Mouse (Mus musculus) urinary bladder, adult 18-20 months (tissue): ENCODE measurements around the gene Ppp1r12b.
A peak's percentile ranks its signal among the peaks of the same experiment; 100 is the strongest.

ENCODE experiments used
- DNase-seq, 2 experiments: peaks; one replicate each; pipeline ENCODE4 v3.0.0; 2022; ENCODE audit warnings: low spot score in 2 of 2, mixed read lengths in 2 of 2

The Ppp1r12b gene

DNA sequence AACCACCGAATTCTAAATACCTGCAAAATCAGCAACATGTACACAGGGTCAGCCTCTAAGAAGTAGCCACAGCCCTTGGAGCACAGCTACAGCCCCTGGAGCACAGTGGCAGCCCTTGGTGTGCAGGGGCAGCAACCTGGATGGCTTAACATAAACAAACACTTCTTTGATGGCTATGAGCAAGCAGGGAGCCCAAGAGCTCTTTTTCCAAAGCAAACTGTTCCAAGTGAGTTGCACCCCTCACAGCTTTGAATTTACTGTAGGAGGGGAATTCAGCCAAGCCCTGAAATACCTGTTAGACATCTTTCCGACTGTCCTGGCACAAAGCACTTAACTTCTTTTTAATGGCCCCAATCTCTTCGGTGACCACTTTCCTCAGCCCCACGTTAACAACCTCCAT is 14.9 kb downstream of the Ppp1r12b start:
- DNase-seq = no peak

DNA sequence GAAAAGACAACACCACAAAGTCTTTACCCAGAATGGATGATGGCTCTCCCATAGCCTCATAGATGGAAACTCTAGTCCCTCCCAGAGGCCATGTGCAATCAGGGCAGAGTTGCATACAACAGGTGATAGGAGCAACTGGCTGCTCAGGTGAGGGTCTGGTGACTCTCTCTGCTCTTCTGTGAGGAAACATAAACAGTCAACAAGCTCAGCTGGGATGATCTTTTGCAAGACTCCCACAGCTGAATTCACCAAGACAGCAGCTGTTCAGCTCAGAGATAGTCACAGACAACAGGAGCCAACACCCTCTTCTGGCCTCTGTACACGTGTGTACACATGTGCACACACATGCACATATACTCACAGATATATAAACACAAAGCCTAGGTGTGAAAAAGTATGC is 17.5 kb downstream of the Ppp1r12b start:
- DNase-seq = no peak

DNA sequence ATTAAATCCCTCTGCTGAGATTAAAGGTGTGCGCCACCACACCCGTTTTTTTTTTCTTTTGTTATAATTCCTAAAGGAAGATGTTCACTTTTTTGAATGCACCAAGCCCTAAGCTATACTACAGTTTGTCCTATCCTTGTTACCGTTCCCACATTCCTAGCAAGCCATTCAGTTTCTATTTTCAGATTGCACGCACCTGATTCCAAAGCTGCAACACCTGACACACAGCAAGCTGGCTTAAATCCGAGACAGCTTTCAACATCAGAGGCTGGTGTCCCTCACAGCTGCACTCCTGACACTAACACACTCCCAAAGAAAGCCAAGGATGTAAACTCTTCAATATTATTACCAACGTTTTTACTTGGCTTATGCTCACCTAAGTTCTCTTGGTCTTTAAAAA is 19.4 kb downstream of the Ppp1r12b start:
- no peak for DNase-seq

DNA sequence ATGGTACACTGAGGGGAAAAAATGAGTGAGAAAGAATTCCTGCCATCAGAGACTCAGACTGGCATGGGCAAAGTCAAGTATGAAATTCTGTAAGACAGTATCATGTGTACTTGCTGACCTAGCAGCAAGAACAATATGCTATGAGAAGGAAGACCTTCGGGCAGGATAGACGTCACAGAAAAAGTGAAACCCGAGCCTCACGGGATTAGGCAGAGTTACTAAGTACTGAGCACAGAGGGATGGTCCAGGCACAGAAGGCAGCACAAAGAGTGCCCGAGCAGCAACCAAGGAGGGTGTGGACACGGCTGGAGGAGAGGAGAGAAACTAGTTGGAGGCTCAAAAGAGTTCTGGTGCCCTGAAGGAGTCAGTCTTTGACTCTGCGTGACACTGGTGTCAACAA is 23.3 kb downstream of the Ppp1r12b start:
- DNase-seq = no peak

DNA sequence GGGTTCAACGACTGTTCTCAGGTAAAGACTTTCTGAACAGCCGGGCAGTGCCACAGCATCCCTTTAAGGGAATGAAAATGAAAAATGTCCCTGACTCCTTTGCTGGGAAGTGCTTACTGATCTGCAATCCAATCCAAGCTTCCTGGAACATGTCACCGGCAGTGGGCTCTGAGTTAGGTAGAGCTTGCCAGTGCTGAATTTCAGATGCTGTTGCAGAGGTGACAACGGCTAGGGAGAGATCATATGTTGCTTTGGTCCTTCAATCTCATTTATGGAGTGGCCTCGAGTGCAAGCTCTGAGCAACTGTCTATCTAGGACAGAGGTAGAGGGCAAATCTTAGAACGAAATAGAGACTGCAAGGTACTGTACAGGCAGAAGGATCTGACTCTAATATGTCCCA is 36.7 kb downstream of the Ppp1r12b start:
- no peak for DNase-seq

DNA sequence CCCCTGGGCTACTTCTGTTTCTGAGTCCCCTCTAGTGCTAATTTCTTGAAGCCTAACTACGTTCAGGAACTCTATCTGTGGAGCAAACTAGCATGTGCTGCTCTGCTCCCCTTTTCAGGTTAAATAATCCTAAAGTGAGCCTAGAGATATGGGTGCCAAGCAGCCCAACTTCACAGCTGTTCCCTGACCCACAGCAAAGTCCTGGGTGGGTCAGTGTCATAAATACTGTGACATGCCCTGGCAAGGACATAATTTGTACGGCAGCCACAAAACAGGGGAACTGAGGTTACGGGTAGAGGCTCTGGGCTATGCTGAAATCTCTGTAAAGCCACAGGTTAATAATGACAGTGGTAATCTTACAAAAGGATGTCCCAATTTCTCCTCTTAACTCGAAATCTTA is 40.3 kb downstream of the Ppp1r12b start:
- no peak for DNase-seq

DNA sequence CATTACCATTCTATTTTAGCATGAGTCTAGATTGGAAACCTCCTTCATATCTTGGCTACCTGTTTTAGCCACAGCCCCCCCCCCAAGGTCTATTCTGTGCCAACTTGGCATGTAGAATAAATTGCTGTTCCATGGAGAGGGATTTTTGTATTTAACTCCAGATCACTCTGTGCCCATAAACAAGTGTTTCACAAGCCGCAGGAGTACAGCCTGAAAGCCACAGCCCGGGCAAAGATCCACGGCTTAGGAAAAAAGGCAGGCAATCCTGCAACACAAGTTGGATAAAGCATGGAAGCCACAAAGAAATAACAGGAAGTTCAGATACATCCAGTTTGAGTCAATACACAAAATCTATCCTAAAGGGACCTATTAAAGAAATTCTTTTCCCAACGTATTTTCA is 42.2 kb downstream of the Ppp1r12b start:
- peak in 1 of 2 experiments; percentile 3 for DNase-seq

DNA sequence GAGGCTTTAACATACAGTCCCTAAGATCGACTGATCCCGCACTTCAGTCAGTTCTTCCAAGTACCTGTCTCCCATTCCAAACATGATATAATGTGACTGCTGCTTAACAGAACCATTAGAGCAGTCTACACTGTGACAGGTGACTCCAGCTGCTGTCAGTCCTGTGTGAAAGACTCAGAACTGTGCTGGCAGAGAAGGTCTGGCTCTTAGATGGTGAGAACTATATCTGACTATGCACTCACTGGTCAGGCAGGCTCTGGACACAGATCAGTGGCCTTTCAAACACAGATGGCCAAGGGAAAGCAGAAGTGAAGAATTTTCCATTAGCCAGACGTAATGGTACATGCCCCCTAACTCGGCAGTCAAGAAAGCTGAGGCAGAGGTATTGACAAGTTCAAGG is 43.9 kb downstream of the Ppp1r12b start:
- no peak for DNase-seq

DNA sequence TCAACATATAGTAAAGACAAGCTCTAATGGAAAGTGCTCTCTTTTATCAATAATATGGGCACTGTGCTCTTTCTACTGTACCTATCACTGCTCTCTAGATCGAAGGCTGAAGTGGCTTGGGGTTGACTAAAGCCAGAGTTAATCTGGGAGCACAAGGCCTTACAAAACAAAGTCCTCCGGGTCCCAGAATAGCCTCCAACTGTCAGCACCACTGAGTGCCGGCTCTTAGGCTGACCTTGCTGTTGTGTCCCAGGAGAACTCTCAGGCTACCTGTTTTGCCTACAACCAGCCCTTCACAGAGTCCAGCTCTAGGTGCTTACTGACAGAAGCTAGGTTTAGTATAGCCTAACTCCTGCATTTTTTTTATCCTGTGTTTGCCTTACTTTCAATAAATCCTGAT is 45.7 kb downstream of the Ppp1r12b start:
- no peak for DNase-seq

DNA sequence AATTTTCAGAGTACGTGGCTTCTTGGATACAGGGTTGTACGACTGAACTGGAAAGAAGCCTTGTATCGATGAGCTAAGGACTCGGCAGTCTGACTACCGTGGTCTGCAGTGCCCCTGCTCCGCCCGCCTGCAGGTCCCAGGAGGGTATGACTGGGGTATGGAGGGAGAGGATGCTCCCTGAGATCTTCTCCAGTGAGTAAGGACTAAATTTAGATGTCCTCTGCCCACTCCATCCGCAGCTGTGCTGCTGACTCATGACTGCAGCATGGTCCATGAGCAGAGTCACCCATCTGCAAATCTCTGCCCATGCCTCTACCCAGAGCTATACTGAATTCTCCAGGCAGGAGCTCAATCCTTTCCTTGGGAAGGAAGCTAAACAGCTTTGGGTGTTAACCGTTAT is 46.3 kb downstream of the Ppp1r12b start:
- no peak for DNase-seq

DNA sequence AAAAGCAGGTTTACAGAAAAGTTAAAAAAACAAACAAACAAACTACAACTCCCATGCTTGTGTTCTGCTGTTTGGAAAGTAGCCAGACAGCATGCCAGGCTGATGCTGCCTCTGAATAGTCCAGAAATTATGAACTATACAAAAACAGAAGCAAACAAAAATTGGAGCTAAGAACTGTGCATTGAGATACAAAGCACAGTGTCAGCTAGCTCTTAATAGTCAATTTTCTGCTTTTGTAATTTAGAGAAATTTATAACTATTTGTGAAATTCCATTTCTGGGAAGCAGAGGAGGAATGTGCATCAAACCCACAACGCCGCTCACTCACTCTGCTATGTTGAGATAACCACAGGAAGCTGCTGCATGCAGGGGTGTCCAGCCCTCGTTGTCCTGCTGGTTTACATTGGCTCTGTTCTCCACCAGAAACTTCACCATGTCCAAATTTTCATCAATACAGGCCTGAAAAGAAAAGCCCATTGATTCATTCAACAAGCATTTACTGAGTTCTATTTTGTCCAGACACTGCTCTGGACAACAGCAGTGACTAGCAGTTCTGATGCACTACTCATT is 53.6 kb downstream of the Ppp1r12b start:
- no peak for DNase-seq

DNA sequence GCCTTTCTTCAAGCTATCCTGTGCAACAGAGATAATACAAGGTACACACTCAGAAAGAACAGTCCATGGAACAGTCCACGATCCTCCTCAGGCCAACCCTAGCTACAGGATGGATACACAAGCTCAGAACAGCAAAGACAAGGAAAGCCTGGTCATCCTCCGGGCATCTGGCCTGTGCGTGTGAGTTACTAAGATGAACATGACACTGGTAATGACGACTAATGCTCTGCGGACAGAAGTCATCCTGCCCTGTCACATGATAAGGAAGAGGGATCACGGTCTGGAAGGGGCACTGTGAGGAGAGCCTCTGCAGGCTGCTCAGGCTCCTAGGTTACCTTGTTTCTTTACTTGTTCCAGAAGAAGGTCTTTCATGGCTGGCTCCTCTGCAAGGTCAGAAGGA is 59.7 kb downstream of the Ppp1r12b start:
- no peak for DNase-seq

DNA sequence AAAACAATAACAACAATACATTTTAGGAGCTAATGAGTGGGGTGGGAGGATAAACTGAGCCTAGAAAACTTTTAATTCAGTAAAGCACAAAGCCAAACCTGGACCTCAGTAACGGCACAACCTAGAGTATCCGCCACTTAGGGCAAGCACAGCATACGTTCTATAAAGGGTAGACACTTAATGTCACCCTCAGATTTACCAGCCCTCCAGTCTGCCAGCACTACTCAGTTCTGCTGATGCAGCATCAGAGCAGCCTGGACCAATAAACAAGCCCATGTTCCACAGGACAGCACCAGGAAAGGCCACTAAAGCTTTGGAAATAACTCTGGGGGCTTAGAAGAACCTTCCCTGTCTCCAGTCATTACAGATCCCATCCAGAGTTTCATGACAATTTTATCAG is 60.9 kb downstream of the Ppp1r12b start:
- DNase-seq = no peak

DNA sequence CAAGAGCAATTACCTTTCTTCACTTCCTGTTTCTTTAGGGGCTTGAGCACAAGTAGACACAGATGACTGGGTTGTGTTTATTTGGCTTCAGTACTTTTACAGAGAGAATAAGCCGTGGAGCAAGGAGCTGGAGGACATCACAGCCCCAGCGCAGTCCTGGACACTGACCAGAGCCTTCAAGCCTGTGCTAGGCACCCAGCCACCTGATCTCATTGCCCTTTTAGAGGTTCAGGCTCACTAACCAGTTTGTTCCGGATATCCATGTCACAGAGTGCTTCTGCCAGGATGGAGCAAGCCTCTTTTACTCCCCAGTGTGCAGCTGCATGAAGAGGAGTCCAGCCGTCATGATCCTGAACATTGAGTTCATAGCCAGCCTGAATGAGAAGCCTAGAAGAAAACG is 63.8 kb downstream of the Ppp1r12b start:
- DNase-seq = no peak

DNA sequence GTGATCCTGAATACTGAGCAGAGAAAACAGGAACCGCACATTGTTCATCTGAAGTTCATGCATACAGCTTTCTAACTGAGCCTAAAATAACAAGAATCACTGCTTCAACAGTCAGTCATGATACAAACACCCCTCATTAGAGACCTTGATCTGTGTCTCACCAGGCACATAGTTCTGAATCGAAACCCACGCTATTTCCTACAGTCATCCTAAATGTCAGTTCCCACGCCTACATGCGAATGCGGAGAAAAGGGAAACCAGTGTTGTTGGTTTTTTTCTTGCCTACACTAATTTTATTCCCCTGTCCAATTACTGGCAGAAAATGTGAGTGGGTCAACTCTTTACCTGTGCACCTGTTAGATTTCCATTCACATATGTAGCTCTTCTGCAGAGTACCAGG is 66.1 kb downstream of the Ppp1r12b start:
- no peak for DNase-seq

DNA sequence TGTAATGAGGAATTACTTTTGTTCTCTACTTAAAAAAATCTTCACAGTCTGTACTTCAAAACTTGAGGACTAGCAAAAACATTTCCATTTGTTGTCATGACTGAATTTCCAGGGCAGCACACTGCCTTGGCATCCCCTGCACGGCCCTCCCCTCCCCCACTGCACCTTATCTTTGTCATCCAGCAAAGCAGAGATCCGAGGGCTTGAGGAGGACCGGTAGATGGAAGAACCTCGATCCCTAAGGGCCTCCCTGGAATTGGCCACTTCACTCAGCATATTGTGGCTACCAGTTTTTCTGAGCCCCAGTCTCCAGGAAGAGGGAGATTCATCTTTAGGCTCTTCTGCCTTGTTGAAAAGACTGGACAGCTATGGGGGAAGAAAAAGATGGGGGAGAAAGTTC is 79.9 kb downstream of the Ppp1r12b start:
- no peak for DNase-seq

DNA sequence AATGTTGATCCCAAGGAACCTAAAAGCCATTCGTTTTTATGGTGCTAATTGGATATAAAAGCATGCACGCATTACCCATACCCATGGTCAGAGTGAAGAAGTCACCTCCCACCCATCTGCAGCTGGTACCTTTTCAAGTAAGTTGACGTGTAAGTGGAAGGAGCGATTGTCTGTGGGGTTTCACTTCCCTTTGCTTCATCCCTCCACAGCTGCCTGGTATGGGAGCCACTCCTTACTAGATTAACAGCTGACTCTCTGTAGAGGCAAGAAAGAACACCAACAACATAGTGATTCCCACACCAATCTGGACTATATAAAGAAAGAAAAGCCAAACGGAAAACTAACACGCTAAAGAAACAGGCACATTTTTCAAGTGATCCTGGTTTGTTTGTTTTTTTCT is 83.1 kb downstream of the Ppp1r12b start:
- no peak for DNase-seq

DNA sequence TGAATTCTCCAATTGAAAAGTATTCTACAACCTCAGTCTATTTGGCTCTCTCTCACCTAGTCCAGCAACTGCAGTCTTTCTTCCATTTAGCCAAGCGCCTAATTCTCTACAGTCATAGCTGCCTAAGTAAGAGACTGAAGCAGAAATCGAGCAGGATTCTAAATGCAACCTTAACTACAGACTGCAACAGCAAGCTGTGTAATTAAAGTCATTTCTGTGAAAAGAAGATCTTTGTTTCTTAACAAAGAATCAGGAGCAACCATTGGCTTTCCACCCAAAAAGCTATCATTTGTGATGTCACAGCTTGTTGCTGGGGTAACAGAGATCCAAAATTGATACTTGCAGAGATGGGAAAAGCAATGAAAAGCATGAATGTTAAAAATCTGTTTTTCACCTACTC is 89.3 kb downstream of the Ppp1r12b start:
- DNase-seq = no peak

DNA sequence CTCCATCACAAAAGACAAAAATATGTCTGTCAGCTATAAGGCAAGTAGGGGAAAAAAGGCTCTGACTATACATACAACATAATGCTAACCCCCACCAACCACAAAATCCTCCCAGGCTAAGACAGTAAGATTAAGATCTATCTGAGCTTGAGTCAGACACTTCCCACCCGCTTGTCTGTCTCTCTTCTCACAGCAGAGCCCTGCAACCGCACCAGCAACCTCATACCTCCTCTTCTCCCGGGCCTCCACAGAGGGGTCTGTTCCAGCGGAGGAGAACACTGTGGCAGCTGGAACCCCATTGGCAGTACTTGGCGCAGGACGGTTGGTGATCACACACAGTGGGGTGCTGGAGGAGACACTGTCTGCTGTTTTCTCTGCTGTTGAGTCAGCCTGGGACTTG is 90.2 kb downstream of the Ppp1r12b start:
- no peak for DNase-seq

DNA sequence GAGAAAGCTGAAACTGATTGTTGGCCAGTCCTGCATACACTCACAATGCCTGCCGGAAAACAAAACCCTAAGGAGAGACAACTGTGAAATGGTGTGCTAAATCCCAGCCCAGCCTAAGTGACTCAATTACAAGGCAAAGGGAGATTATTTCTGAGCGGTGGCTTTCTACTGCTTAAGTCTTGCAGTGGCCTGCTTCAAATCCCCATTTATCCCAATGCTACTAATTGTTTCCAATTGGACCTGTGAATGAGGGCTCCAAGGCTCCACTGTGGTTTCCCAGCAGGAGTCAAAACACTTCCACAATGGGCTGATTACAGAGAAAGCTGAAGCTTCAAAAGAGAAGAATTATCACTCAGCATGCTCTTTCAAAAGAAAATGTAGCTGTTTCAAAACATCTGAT is 95.2 kb downstream of the Ppp1r12b start:
- DNase-seq = no peak

DNA sequence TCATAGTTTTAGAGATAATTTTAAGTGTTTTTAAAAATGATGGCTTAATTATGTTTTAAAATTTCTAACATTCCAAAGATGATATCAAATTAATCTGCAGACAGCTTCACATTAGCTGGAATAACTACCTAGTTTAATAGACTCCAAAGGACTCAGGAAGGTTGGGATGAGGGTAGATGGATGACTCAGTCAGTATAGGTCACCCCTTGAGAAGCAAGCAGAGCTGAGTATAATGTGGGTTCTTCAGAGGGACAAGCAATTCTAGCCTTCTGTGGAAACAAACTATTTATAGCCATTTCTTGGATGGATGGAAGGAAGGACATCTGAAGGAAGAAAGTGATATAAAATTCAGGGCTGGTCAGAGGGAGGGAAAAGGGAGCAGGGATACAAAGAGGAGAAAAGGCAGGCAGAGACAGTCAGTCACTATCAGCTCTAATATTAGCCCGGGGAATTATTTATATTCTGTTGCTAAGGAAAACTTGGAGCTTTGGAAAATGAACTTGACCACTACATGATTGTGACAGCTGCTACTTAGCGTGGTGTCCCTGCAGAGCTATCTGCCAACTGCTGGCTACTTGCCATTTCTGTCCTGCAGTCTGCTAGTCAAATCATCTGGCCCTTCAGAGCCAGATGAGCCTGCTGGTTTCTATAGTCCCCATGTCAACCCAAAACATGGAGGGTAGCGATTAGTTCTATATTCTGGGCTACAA is 97.2 kb downstream of the Ppp1r12b start:
- no peak for DNase-seq

DNA sequence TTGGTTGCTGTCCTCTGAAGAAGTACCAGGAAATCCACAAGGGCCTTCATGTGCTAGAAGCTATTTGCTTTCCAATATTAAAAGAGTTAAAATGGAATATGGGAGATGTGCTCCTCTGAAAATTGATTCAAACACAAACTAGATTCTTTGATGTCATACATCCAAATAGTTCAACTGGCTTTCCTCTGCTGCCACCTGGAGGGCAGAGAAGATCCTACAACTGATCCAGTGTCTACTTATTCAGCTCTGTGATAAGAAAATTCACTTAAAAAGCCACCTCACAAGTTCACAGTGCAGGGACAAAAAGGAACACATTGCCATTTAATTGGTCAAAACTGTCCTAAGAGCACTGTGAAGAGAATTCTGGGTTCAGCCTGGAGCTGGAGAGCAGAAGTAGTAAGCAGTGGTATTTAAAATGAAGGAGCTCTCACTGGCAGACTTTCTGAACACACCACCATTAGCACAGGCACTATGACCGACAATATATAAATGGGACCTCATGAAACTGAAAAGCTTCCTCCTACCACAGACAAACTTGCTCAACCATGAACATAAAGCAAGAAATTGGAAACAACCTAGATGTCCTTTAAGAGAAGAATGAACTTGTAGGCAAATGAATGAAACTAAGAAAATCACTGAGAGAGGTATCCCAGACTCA is 101.3 kb downstream of the Ppp1r12b start:
- peak; percentile 36 to 65 for DNase-seq

DNA sequence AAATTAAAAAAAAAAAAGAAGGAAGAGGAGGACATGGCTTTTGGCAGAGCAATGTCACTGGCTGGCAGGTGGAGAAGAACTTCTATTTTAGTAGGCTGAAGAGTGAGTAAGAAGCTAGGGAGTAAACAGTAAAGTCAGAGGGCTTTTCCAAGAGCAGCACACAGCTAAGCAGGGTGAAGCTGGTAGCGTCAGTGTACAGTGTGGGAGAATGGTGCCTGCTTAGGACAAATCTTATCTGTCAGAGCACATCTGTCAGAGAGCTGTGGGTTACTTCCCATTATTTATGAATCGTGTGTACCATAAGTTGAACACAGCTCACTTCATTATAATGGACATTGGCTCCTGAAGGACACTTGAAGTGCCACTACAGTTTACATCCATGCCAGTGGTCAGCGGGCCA is 102.9 kb downstream of the Ppp1r12b start:
- no peak for DNase-seq

DNA sequence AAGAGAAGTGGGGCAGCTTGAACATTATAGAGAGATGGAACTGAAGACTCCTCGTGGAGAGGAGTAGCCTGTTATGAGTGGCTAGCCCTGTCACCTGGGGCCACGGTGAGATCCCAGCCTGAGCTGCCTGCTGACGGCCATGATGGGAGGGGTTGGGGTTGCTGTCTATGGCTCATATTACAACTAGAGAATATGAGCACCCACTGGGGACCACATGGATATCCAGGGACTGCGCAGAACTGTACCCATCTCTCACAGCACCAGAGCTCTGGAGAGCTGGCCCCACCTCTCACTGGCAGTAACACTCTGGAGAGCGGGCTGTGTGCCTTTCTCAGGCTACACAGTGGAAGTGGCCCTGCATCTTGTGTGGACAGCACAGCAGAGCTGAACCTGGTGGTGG is 104.5 kb downstream of the Ppp1r12b start:
- DNase-seq = no peak
